Mouse (Mus musculus): Measurements from ENCODE around the gene Zbtb22.

Gene Zbtb22

DNA sequence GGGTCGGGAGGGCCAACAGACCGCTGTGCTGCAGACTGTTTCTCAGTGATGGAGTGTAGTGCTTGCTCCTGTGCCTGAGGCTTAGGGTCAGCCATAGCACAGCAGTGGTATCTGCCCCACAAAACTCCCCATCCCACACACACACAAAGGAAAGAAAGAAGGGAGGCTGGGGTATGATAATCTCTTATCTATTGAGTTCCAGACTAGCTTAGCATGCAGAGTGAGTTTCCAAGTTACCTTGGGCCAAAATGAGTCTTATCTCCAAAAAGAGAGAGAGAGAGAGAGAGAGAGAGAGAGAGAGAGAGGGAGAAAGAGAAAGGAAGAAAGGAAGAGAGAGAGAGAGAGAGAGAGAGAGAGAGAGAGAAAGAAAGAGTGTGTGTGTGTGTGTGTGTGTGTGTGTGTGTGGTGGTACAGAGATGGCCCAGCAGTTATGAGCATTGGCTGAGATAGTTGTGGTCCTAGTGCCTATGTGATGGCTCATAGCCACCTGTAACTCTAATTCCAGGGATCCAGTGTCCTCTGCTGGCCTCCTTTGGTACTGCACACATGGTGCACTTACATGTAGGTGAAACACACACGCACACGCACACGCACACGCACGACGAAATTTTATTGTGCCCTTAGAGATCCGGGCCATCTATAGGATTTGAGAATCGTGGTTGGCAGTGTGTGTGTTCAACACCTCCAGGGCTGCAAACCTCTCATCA lies 9.0 kb downstream of the Zbtb22 start:
- peak; percentile 40 for DNase-seq

- DNase-seq: peak; percentile 51
These were observed 9.9 kb downstream of the Zbtb22 start for GRCm38 (mm10) chr17:33925406-33926116.

DNA sequence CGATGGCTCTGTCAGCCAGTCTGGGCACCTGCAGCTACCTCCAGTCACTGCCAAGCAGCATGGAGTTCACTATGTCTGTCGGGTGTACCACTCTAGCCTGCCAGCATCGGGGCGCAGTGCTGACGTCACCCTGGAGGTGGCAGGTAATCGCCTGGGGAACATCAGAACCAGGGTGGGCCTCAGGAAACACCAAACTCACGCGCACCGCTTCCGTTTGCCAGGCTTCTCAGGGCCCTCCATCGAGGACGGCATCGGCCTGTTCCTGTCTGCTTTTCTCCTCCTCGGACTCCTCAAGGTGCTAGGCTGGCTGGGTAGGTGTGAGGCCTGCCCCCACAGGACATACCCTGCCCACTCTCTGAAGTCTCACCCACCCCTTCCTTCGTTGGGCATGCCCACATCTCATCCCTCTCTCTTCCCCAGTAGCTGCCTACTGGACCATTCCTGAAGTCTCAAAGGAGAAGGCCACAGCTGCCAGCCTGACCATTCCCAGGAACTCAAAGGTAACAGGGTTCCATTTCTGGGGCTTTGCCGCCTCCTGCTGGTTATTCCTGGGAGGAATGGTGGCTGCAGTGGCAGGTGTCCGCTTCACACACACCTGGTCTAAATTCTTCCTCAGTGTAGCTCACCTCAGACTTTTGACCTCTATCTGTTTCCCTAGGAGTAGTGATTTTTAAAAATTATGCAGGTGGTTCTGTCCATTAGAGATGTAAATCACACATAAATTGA lies 10.7 kb downstream of the Zbtb22 start:
- peak; percentile 50 for DNase-seq

- peak; percentile 55 for DNase-seq
These were observed 12.7 kb downstream of the Zbtb22 start for GRCm38 (mm10) chr17:33928251-33928947.

- DNase-seq: peak; percentile 93
These were observed 13.9 kb downstream of the Zbtb22 start, which contains the start of gene Rgl2 for GRCm38 (mm10) chr17:33929371-33930279. Rgl2 (plus strand) TSS chr17:33929543.

DNA sequence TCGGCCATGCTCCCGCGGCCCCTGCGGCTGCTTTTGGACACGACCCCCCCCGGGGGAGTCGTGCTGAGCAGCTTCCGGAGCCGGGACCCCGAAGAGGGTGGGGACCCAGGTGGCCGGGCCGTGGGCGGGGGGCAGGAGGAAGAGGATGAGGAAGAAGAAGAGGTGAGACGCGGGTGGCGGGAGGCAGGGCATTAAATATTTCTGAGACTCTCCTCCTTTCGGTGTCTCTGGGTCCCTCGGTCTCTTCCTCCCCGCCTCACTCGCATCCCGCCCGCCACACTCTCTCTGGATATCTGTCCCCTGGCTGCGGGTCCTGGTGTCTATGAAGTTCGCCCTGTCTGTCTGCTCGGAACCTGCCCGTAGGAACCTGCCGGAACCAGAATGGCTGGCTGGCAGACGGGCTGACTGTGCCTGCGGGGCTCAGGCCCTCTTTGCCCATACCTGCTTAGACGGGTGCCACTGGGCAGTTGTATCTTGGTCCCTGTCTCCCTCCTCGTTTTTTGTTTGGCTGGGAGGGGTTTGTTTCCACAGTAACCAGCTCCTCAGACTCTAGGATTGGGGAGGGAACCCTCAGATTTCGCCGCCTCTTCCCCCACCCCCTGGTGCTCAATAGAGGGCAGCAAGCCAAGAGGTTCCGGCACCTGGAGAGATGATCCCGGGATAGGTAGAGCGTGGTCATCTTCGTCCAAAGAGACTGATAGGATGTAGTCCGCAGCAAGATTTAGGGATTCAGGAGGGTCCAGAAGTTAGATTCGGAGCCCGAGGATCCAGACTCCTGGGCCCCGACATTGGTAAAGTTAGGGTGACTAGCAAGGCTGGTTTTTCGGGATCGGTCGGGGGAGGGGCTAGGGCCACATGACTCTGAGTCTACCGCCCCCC lies 14.8 kb downstream of the Zbtb22 start:
- peak; percentile 81 for DNase-seq

DNA sequence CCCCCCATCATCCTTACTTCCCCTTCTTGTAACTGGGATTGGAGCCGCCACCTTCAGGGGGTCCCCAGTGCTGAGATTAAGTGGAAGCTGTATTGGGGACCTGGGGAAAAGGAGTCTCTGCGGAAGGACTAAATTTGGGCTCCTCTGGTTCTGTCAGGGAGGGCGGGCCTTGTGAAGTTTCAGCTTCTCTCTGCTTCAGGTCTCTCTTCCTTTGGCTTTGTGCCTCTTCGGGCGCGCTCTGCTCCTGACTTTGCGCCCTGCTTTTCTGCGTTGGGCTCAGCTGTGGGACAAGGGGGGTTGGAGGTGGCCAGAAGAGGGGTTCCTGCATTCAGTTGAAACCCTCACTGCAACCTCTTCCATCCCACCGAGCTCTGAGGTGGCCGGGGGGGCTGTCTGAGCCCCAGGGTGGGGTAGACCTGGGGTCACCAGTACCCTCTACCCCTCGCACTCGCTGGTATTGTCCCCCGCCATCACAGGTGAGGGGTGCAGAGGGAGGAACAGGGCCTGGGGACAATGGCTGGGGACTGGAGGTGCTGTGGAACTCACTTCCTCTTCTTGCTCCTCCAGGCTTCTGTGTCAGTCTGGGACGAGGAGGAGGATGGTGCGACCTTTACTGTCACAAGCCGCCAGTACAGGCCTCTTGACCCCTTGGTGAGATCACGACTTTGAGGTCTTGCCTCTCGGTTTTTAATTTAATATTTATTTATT lies 15.6 kb downstream of the Zbtb22 start:
- peak; percentile 72 for DNase-seq

DNA sequence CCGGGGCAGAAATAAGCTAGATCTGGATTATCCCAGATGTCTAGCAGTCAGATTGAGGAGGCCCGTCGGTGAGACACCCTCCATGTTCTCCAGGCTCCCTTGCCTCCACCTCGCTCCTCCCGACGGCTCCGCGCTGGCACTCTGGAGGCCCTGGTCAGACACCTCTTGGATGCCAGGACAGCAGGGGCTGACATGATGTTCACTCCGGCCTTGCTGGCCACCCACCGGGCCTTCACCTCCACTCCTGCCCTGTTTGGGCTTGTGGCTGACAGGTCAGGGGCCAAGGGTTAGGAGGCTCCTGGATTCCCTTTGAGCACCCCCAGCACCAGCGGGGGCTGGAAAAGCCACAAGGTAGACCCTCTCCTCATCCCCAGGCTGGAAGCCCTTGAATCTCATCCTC lies 16.2 kb downstream of the Zbtb22 start:
- DNase-seq: peak; percentile 60

- no peak for DNase-seq
These were observed 16.7 kb downstream of the Zbtb22 start for GRCm38 (mm10) chr17:33932448-33932847.

- DNase-seq: no peak
These were observed 17.3 kb downstream of the Zbtb22 start for GRCm38 (mm10) chr17:33932970-33933369.

- no peak for DNase-seq
These were observed 19.8 kb downstream of the Zbtb22 start for GRCm38 (mm10) chr17:33935422-33936055.

DNA sequence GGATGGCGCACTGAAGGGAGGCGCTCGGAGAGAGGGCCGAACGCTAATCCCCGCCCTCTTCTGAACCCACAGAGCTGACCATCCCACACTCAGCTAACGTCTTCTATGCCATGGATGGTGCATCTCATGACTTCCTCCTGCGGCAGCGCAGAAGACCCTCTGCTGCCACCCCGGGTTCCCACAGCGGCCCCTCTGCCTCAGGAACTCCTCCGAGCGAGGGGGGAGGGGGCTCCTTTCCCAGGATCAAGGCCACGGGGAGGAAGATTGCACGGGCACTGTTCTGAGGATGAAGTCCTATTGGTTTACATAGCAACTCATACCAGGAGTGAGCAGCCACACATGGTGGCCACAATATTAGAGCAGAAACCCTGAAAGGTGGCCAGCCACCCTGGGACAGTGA lies 21.3 kb downstream of the Zbtb22 start:
- DNase-seq: no peak

- DNase-seq: no peak
These were observed 23.1 kb downstream of the Zbtb22 start for GRCm38 (mm10) chr17:33938783-33939182.

- peak; percentile 87 for DNase-seq
These were observed 24.6 kb downstream of the Zbtb22 start, which contains the start of the genes Pfdn6 and Wdr46 for GRCm38 (mm10) chr17:33940206-33940805. Pfdn6 (minus strand) TSS chr17:33940343. Wdr46 (plus strand) TSS chr17:33940660.

DNA sequence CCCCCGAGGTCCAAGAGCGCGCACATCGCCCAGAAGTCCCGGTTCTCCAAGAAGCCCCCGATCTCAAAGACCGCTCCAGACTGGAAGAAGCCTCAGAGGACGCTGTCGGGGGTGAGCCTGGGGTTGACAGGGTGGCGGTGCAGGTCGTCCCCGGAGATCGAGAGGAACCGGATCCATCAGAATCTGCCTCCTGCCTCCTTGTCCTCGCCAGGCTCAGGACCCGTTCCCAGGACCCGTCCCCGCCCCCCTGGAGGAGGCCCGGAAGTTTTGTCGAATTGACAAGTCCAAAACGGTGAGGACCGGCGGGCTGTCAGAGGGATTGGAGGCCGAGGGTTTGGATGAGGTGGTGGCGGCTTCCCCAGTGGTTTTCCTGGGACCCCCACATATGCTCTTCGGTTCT lies 25.3 kb downstream of the Zbtb22 start:
- no peak for DNase-seq

- DNase-seq: no peak
These were observed 25.7 kb downstream of the Zbtb22 start for GRCm38 (mm10) chr17:33941381-33941780.

DNA sequence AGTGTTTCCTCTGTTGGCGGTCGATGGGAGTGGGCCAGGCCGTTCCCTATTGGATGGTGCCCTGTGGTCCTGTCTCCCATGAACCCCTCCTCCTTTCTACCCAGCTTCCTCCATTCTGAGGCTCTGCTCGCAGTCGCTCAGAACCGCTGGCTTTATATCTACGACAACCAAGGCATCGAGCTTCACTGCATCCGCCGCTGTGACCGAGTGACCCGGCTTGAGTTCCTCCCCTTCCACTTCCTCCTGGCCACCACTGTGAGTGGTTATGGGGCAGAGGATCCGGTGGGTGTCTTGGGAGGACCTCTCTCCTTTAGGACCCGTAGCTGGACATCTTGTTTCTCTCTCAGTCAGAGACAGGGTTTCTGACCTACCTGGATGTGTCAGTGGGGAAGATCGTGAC lies 27.8 kb downstream of the Zbtb22 start:
- DNase-seq: no peak

- DNase-seq: no peak
These were observed 31.9 kb downstream of the Zbtb22 start for GRCm38 (mm10) chr17:33947430-33948089.

Measured in cerebellum, adult 9-11 months (tissue).